Mouse (Mus musculus) liver, embryonic 18 days (tissue): ENCODE measurements around the gene Sorbs2. TPM values are rescaled to one million over a fixed set of nuclear protein-coding genes. Genes with fewer than 3 reads are reported as not detected.

Experiments
- polyA plus RNA-seq: library from polyadenylated mRNA; depleted of rRNA; stranded (reverse); fragments of >200 nt; gene quantifications from 2 replicates; pipeline ENCODE4 v1.2.3, GENCODE M21; 2012; rRNA removed

Sorbs2 gene
- polyA plus RNA-seq: 8.7 and 9.3 TPM in 2 replicates

GRCm38 (mm10) chr8:45507634-45508321 lies at the start of gene Sorbs2:
Gene Sorbs2 (plus strand): TSS chr8:45507788.

Other genes starting within 250 kb of the Sorbs2 start
- 73.9 and 77.5 TPM in 2 replicates for gene F11, start 245.8 kb upstream of the Sorbs2 start, polyA plus RNA-seq
- gene Klkb1, start 212.9 kb upstream of the Sorbs2 start, polyA plus RNA-seq: 28.9 and 32.7 TPM in 2 replicates
- gene Gm45753, start 199.3 kb upstream of the Sorbs2 start, polyA plus RNA-seq: 0.41 and 0.52 TPM in 2 replicates
- 7.7 and 8.2 TPM in 2 replicates for gene Cyp4v3, start 174.6 kb upstream of the Sorbs2 start, polyA plus RNA-seq
- 1.4 and 1.5 TPM in 2 replicates for gene Fam149a, start 125.5 kb upstream of the Sorbs2 start, polyA plus RNA-seq
- gene Tlr3, start 96.7 kb upstream of the Sorbs2 start, polyA plus RNA-seq: 1.6 and 1.8 TPM in 2 replicates